8 mouse cellular contexts compared by ENCODE assay signal in genomic region chr9:83727462-83728189, GRCm38 (mm10).
DNase-seq lines count a peak whose midpoint lies in the region; ATAC-seq lines count a peak whose summit lies in the region.

No protein-coding gene starts in this region.

- H3K4me3 ChIP-seq in intestine, embryonic 15.5 days (replicated peaks): peak overlapping the region; percentile 6

- H3K4me2 ChIP-seq in intestine, embryonic 15.5 days (replicated peaks): peak overlapping the region; percentile 49

- H3K36me3 ChIP-seq in intestine, embryonic 15.5 days: no peaks in the 10 kb centered on the region

- no peaks in the 10 kb centered on the region for H3K27me3 ChIP-seq in intestine, embryonic 15.5 days (replicated peaks)

- H3K9me3 ChIP-seq in intestine, embryonic 15.5 days: no peaks in the 10 kb centered on the region

- peak; percentile 92 for ATAC-seq in intestine, embryonic 15.5 days

- no peak overlapping the region for H3K27ac ChIP-seq in intestine, embryonic 15.5 days

- WGBS in intestine, embryonic 15.5 days: 10% methylated on average over 14 of the region's 14 CpGs

- intact Hi-C loops in gastrocnemius, postnatal 14 days (cut with DNase I; ENCODE audit: low total_unique reads): no loop called here
- intact Hi-C loops in left cerebral cortex, postnatal 25 days (cut with DNase I): loop anchor here (1.0 kb wide), 1 partner anchor 36 kb away; no protein-coding TSS in a partner anchor

- no peak overlapping the region for H3K9ac ChIP-seq in intestine, embryonic 15.5 days

- DNase-seq in urinary bladder, postnatal 25 days (ENCODE audit: low spot score): peak; percentile 67
- no peak for DNase-seq in urinary bladder, adult 2 months (ENCODE audit: low spot score)
- peak; percentile 90 for DNase-seq in embryo, embryonic 10 days (ENCODE audit: low spot score)
- peak; percentile 70 for DNase-seq in gastrocnemius, postnatal 14 days
- peak; percentile 73 to 78 for DNase-seq in left cerebral cortex, postnatal 25 days (ENCODE audit: low spot score in 2 of 2)
- DNase-seq in mesoderm, embryonic 11.5 days (ENCODE audit: low read depth, low spot score): peak; percentile 85
- DNase-seq in right cerebral cortex, postnatal 4 days: peak; percentile 73

- H3K4me1 ChIP-seq in intestine, embryonic 15.5 days (replicated peaks): no peaks in the 10 kb centered on the region; the same call in 1 of the 2 replicates
